Mouse (Mus musculus) neural tube, embryonic 13.5 days (tissue): ENCODE data around the gene Dgkk. TPM values are rescaled to one million over a fixed set of nuclear protein-coding genes. Genes with fewer than 3 reads are reported as not detected.
"Not testable (repeated sequence)": the region's sequence is repeated elsewhere in the genome, so short reads cannot be mapped to it uniquely, and the experiment has no call there.

Experiments
- ATAC-seq: fragments of 200-750 bp; cut with Nextera tagmentation; 2 replicates; pipeline ENCODE4 v1.8.0; 2017; ENCODE audit warnings: low read depth, mild to moderate bottlenecking, moderate TSS enrichment, moderate library complexity
- H3K27ac ChIP-seq: fragments of 300-500 bp; sonication (generic); replicated peaks from 2 replicates; pipeline ENCODE4 v1.5.1; 2015; ENCODE audit warnings: moderate library complexity, mild to moderate bottlenecking, inconsistent platforms
- H3K27me3 ChIP-seq: fragments of 300-500 bp; sonication (generic); 2 replicates; pipeline ENCODE4 v1.6.1; 2015; ENCODE audit warnings: mild to moderate bottlenecking, inconsistent platforms
- H3K36me3 ChIP-seq: fragments of 300-500 bp; sonication (generic); 2 replicates; pipeline ENCODE4 v1.6.1; 2015; ENCODE audit warnings: mild to moderate bottlenecking, inconsistent platforms
- H3K4me1 ChIP-seq: fragments of 300-500 bp; sonication (generic); replicated peaks from 2 replicates; pipeline ENCODE4 v1.6.1; 2015; ENCODE audit warnings: inconsistent platforms
- H3K4me2 ChIP-seq: fragments of 300-500 bp; sonication (generic); 2 replicates; pipeline ENCODE4 v1.6.1; 2015; ENCODE audit warnings: inconsistent platforms, mild to moderate bottlenecking, moderate library complexity
- H3K4me3 ChIP-seq: fragments of 300-500 bp; sonication (generic); 2 replicates; pipeline ENCODE4 v1.5.1; 2015; ENCODE audit warnings: mild to moderate bottlenecking, inconsistent platforms
- H3K9ac ChIP-seq: fragments of 300-500 bp; sonication (generic); 2 replicates; pipeline ENCODE4 v1.6.1; 2015; ENCODE audit warnings: moderate library complexity, mild to moderate bottlenecking, inconsistent platforms
- H3K9me3 ChIP-seq: fragments of 300-500 bp; sonication (generic); 2 replicates; pipeline ENCODE4 v1.6.1; 2016; ENCODE audit warnings: inconsistent platforms
- WGBS: fragments of 180-500 bp; shearing (Covaris S2); methylation state at CpG from one replicate; pipeline ENCODE4 v1.1.7; 2015; 5-methylcytosine and 5-hydroxymethylcytosine counted together
- polyA plus RNA-seq: library from polyadenylated mRNA; unstranded; fragments of >200 nt; fragmentation: Nextera tagmentation; extraction: Ambion mirVana; gene quantifications from 2 replicates; pipeline ENCODE4 v1.2.1, GENCODE M21; 2015

Gene Dgkk
- polyA plus RNA-seq, 1 experiment from 2014 or later = 0.84 TPM

GRCm38 (mm10) chrX:6922165-6922564 is 143.1 kb downstream of the Dgkk start:
- WGBS = 85% methylated on average over 5 of the region's 5 CpGs
- Histone ChIP-seq H3K4me1 (no peaks in the 10 kb centered on the region), H3K27ac (no peak overlapping the region), H3K9ac (no peak overlapping the region), H3K27me3 (no peaks in the 10 kb centered on the region), H3K4me2 (no peak overlapping the region), H3K4me3 (no peak overlapping the region), H3K9me3 (no peaks in the 10 kb centered on the region), H3K36me3 (no peaks in the 10 kb centered on the region)
- ATAC-seq = no peak

DNA sequence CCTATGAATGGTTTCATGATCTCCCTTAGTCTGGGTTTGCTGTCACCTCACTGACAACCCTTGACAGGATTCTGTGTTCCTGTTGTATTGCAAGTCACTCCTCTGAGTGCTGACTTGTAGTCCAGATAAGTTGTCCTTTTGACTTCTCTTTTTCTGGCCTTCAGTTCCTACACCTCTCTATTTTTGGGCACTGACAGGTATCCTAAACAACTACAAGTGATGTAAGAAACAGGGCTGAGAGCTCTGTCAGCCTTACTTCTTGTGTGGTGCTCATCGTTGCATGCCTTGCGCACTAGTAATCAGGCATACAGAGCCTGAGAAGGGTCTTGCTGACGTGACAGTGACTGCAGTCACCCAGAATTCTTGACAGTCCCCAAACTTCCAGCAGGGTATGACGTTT is 147.1 kb downstream of the Dgkk start:
- Histone ChIP-seq H3K27me3 (no peaks in the 10 kb centered on the region), H3K36me3 (no peaks in the 10 kb centered on the region), H3K9ac (no peak overlapping the region), H3K4me3 (no peak overlapping the region), H3K9me3 (no peaks in the 10 kb centered on the region), H3K4me2 (no peak overlapping the region), H3K4me1 (no peaks in the 10 kb centered on the region), H3K27ac (no peak overlapping the region)
- ATAC-seq = no peak
- 81% methylated on average over 4 of the region's 4 CpGs for WGBS

DNA sequence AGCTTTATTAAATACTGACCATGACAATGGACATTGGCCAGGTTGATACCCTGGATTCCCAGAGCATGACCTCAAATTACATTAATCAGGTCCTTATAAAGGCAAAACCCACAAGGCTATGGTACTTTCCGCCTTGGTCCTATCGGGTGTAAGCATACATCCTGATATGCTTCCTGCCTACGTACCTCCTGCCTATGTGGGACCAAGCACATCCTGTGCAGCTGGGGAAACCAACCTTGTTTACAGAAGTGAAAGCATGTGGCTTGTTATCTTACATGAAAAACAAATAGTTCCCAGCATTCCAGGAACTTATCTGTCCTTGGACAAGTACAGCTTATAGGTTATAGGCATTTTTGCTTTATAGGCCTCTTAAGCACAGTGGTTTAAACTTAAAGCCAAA is 189.5 kb downstream of the Dgkk start:
- 79% methylated on average over 3 of the region's 3 CpGs for WGBS
- ATAC-seq = no peak

DNA sequence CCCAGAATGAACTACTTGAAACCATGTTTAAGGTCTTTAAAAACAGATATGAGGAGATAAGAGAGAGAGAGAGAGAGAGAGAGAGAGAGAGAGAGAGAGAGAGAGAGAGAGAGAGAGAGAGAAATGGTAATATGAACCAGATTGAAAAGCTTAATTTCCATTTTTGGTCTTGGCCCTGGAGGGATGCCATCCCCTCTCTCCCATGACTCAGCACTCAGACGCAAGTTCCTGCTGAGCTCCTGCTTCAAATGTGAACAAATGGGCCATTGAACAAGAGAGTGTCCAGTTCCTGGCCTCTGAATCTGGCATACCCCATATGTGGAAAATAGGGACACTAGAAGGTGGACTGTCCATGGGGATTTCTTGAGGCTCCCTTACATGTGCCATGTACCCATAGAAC is 192.8 kb downstream of the Dgkk start:
- Histone ChIP-seq H3K36me3 (no peaks in the 10 kb centered on the region), H3K4me3 (no peak overlapping the region), H3K4me2 (no peak overlapping the region), H3K9ac (no peak overlapping the region), H3K9me3 (no peaks in the 10 kb centered on the region), H3K27me3 (no peaks in the 10 kb centered on the region), H3K27ac (no peak overlapping the region), H3K4me1 (no peaks in the 10 kb centered on the region)
- WGBS = 70% methylated on average over 1 of the region's 1 CpGs
- ATAC-seq = no peak

More for the DNA sequence above, 189.5 kb downstream of the Dgkk start:
- Histone ChIP-seq H3K36me3 (no peaks in the 10 kb centered on the region), H3K27me3 (no peaks in the 10 kb centered on the region), H3K4me2 (no peak overlapping the region), H3K27ac (no peak overlapping the region), H3K4me1 (no peaks in the 10 kb centered on the region), H3K9ac (no peak overlapping the region), H3K9me3 (no peaks in the 10 kb centered on the region), H3K4me3 (no peak overlapping the region)

DNA sequence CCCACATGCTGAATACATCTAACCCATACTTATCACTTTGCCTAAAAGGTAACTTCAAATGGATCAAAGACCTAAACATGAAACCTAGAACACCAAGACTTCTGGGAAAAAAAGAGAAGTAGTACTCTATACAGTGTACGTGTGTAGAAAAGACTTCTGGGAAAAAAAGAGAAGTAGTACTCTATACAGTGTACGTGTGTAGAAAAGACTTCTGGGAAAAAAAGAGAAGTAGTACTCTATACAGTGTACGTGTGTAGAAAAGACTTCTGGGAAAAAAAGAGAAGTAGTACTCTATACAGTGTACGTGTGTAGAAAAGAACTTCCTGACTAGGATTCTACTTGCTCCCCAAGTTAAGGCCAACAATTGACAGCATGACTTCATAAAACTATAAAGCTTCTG is 204.8 kb downstream of the Dgkk start:
- not testable (repeated sequence) for H3K4me2 ChIP-seq, H3K4me3 ChIP-seq, H3K9ac ChIP-seq, ATAC-seq, H3K36me3 ChIP-seq, H3K27me3 ChIP-seq, H3K9me3 ChIP-seq, H3K4me1 ChIP-seq, H3K27ac ChIP-seq
- WGBS = 89% methylated on average over 3 of the region's 4 CpGs
